Comparison of ENCODE assay signal across 12 mouse cellular contexts in genomic region chr7:73191388-73192278, GRCm38 (mm10).
A peak's percentile ranks its signal among the peaks of the same experiment; 100 is the strongest.
DNase-seq lines count a peak whose midpoint lies in the region; ATAC-seq lines count a peak whose summit lies in the region.
"Had no signal": no experiment of that assay in that cellular context is flagged by ENCODE, and none has a peak within 500 bp of the region (broad histone marks: within the 10 kb centered on the region; RNA-seq: fewer than 3 reads in every experiment).

No protein-coding gene starts in this region.

- H3K27me3 ChIP-seq in heart, embryonic 10.5 days (ENCODE audit: insufficient read depth, poor library complexity, severe bottlenecking), result peaks cover 26% of the 10 kb centered on the region; the same call in 1 of the 2 replicates
- no peaks in the 10 kb centered on the region for H3K27me3 ChIP-seq in hindbrain, embryonic 11.5 days (ENCODE audit: control insufficient read depth, insufficient read depth, low read length)
- no peaks in the 10 kb centered on the region for H3K27me3 ChIP-seq in midbrain, embryonic 15.5 days (replicated peaks)

- H3K27ac ChIP-seq in heart, embryonic 10.5 days, result no peak overlapping the region
- H3K27ac ChIP-seq in hindbrain, embryonic 11.5 days (ENCODE audit: low read depth, low read length), result peak overlapping the region; percentile 86
- peak overlapping the region; percentile 76 for H3K27ac ChIP-seq in midbrain, embryonic 15.5 days
- H3K27ac ChIP-seq: heart, embryonic 13.5 days; macrophage had no signal

- H3K4me1 ChIP-seq in heart, embryonic 10.5 days, result no peaks in the 10 kb centered on the region
- H3K4me1 ChIP-seq in hindbrain, embryonic 11.5 days (replicated peaks; ENCODE audit: control insufficient read depth, insufficient read depth, low read length), result peaks cover 2% of the 10 kb centered on the region; the same call in 1 of the 2 replicates
- H3K4me1 ChIP-seq in midbrain, embryonic 15.5 days, result peaks cover 15% of the 10 kb centered on the region
- H3K4me1 ChIP-seq: heart, embryonic 13.5 days had no signal

- H3K9me3 ChIP-seq in heart, embryonic 10.5 days, result peaks cover 4% of the 10 kb centered on the region; the same call in 1 of the 2 replicates
- no peaks in the 10 kb centered on the region for H3K9me3 ChIP-seq in hindbrain, embryonic 11.5 days (ENCODE audit: control insufficient read depth, low read length)
- no peaks in the 10 kb centered on the region for H3K9me3 ChIP-seq in midbrain, embryonic 15.5 days

- H3K4me3 ChIP-seq in heart, embryonic 10.5 days, result no peak overlapping the region
- no peak overlapping the region for H3K4me3 ChIP-seq in hindbrain, embryonic 11.5 days (ENCODE audit: low read depth, low read length)
- no peak overlapping the region for H3K4me3 ChIP-seq in midbrain, embryonic 15.5 days
- H3K4me3 ChIP-seq: heart, embryonic 13.5 days had no signal

- DNase-seq in heart, embryonic 10.5 days (ENCODE audit: low spot score), result peak; percentile 58
- no peak for DNase-seq in heart, postnatal 25 days (ENCODE audit: low spot score)
- DNase-seq in embryo, embryonic 11 days, result peak; percentile 77
- peak; percentile 80 for DNase-seq in hindbrain, embryonic 11.5 days (ENCODE audit: low spot score)
- no peak for DNase-seq in urinary bladder, postnatal 14 days (ENCODE audit: low spot score)
- no peak for DNase-seq in adrenal gland, adult 2 months
- DNase-seq: cerebellum, postnatal 10 days; kidney, adult 11 months had no signal

- WGBS in heart, embryonic 10.5 days, result 51% methylated on average over 12 of the region's 12 CpGs
- 26% methylated on average over 12 of the region's 12 CpGs for WGBS in hindbrain, embryonic 11.5 days
- 13% methylated on average over 12 of the region's 12 CpGs for WGBS in midbrain, embryonic 15.5 days

- no peak overlapping the region for H3K4me2 ChIP-seq in hindbrain, embryonic 11.5 days (replicated peaks; ENCODE audit: low read depth, low read length)
- H3K4me2 ChIP-seq in midbrain, embryonic 15.5 days, result no peak overlapping the region
- H3K4me2 ChIP-seq: heart, embryonic 13.5 days had no signal

- peak; percentile 92 for ATAC-seq in hindbrain, embryonic 11.5 days (ENCODE audit: low FRiP score)
- ATAC-seq in midbrain, embryonic 15.5 days (replicated peaks), result peak; percentile 83
- no peak for ATAC-seq in megakaryocyte progenitor cell, adult 5-6 weeks (replicated peaks; ENCODE audit: poor library complexity)

- 0 out of 2 replicates have a peak overlapping the region, but pooled peaks have one; percentile 11 for H3K9ac ChIP-seq in hindbrain, embryonic 11.5 days (ENCODE audit: low read depth, low read length)
- no peak overlapping the region for H3K9ac ChIP-seq in midbrain, embryonic 15.5 days
- H3K9ac ChIP-seq: heart, embryonic 13.5 days had no signal

- no peaks in the 10 kb centered on the region for H3K36me3 ChIP-seq in heart, embryonic 10.5 days
- H3K36me3 ChIP-seq in hindbrain, embryonic 11.5 days (ENCODE audit: control insufficient read depth, insufficient read depth, low read length), result no peaks in the 10 kb centered on the region
- no peaks in the 10 kb centered on the region for H3K36me3 ChIP-seq in midbrain, embryonic 15.5 days (replicated peaks)
- H3K36me3 ChIP-seq: heart, embryonic 13.5 days had no signal

- intact Hi-C loops in heart, postnatal 25 days (cut with DNase I), result no loop called here

Comparison
In these comparisons a context has a peak if more than half of its experiments do, and no peak if none do; other contexts are left out.
1. DNase-seq: peak in heart, embryonic 10.5 days (single experiment), embryo, embryonic 11 days (single experiment) and hindbrain, embryonic 11.5 days (single experiment); none in heart, postnatal 25 days (single experiment), urinary bladder, postnatal 14 days (single experiment) and adrenal gland, adult 2 months (single experiment).